14 mouse cellular contexts compared by ENCODE assay signal in the genomic region with DNA sequence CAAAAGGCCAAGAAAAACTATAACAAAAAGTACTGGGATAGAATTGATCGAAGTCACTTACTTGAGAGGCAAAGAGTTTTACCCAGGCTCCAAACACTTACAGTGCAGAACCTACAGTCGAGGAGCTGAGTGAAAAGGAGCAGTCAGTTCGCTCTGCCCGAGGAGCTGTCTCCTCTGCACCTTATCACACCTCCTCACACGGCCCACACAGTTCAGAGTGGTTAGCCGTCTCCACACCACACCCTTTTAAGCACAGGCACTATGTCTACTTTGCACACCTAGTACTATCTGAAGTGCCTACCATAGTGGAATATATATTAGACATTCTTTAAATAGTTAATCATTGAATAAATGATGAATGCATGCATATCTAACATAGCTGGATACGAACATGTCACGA. TPM values are rescaled to one million over a fixed set of nuclear protein-coding genes. Genes with fewer than 3 reads are reported as not detected.
DNase-seq lines count a peak whose midpoint lies in the region; ATAC-seq and TF ChIP-seq lines count a peak whose summit lies in the region.
"Had no signal": no experiment of that assay in that cellular context is flagged by ENCODE, and none has a peak within 500 bp of the region (broad histone marks: within the 10 kb centered on the region; RNA-seq: fewer than 3 reads in every experiment).

No protein-coding gene starts in this region.

- no peaks in the 10 kb centered on the region for H3K36me3 ChIP-seq in lung, embryonic 14.5 days (ENCODE audit: insufficient read depth)
- H3K36me3 ChIP-seq in intestine, embryonic 16.5 days (ENCODE audit: control insufficient read depth, insufficient read depth, low read length), result no peaks in the 10 kb centered on the region
- no peaks in the 10 kb centered on the region for H3K36me3 ChIP-seq in midbrain, embryonic 15.5 days (replicated peaks)
- H3K36me3 ChIP-seq: hindbrain, embryonic 12.5 days had no signal

- TF ChIP-seq CTCF in lung, embryonic 14.5 days (IDR thresholded peaks at IDR 0.05; ENCODE audit: low read depth), result no peak

- H3K9me3 ChIP-seq in lung, embryonic 14.5 days (ENCODE audit: low read depth, low read length), result no peaks in the 10 kb centered on the region
- H3K9me3 ChIP-seq in intestine, embryonic 16.5 days (ENCODE audit: control insufficient read depth, low read length), result no peaks in the 10 kb centered on the region
- no peaks in the 10 kb centered on the region for H3K9me3 ChIP-seq in midbrain, embryonic 15.5 days
- H3K9me3 ChIP-seq: hindbrain, embryonic 12.5 days had no signal

- DNase-seq in lung, embryonic 14.5 days, result no peak
- DNase-seq in lung, postnatal 36 days, result no peak
- peak; percentile 84 for DNase-seq in c-Kit-negative CD71-positive TER-119-positive erythroid progenitor cells, embryonic 14.5 days (ENCODE audit: low read depth, low spot score)
- no peak for DNase-seq in cerebellum, postnatal 25 days
- no peak for DNase-seq in gastrocnemius, postnatal 4 days (ENCODE audit: low spot score in 2 of 2)
- DNase-seq: adrenal gland, adult 2 months; kidney, adult 18-20 months had no signal

- H3K27ac ChIP-seq in lung, embryonic 14.5 days (ENCODE audit: low read depth), result no peak overlapping the region; the same call in 1 of the 2 replicates
- no peak overlapping the region for H3K27ac ChIP-seq in intestine, embryonic 16.5 days (ENCODE audit: low read length)
- H3K27ac ChIP-seq in midbrain, embryonic 15.5 days, result no peak overlapping the region
- H3K27ac ChIP-seq: hindbrain, embryonic 12.5 days; left cerebral cortex, adult 2 months had no signal

- H3K9ac ChIP-seq in lung, embryonic 14.5 days, result no peak overlapping the region
- H3K9ac ChIP-seq in intestine, embryonic 16.5 days (ENCODE audit: low read depth, low read length), result no peak overlapping the region
- H3K9ac ChIP-seq in midbrain, embryonic 15.5 days, result no peak overlapping the region
- H3K9ac ChIP-seq: hindbrain, embryonic 12.5 days had no signal

- H3K27me3 ChIP-seq in lung, embryonic 14.5 days (ENCODE audit: insufficient read depth, low read length), result no peaks in the 10 kb centered on the region
- no peaks in the 10 kb centered on the region for H3K27me3 ChIP-seq in intestine, embryonic 16.5 days (replicated peaks; ENCODE audit: control insufficient read depth, insufficient read depth, low read length)
- no peaks in the 10 kb centered on the region for H3K27me3 ChIP-seq in midbrain, embryonic 15.5 days (replicated peaks)
- H3K27me3 ChIP-seq: hindbrain, embryonic 12.5 days had no signal

- ATAC-seq in lung, embryonic 14.5 days (ENCODE audit: insufficient read depth), result peak; percentile 79
- peak; percentile 82 for ATAC-seq in intestine, embryonic 16.5 days
- ATAC-seq in megakaryocyte-erythroid progenitor cell, adult 5-6 weeks (replicated peaks; ENCODE audit: low FRiP score, low TSS enrichment, poor library complexity, severe bottlenecking), result peak; percentile 94
- no peak for ATAC-seq in midbrain, embryonic 15.5 days (replicated peaks)
- ATAC-seq: CD4-positive, CD25-positive, alpha-beta regulatory T cell, adult 4 months had no signal

- no peak overlapping the region for H3K4me3 ChIP-seq in lung, embryonic 14.5 days (ENCODE audit: low read depth, low read length)
- no peak overlapping the region for H3K4me3 ChIP-seq in intestine, embryonic 16.5 days (ENCODE audit: low read length)
- H3K4me3 ChIP-seq in midbrain, embryonic 15.5 days, result no peak overlapping the region
- H3K4me3 ChIP-seq: hindbrain, embryonic 12.5 days; left cerebral cortex, adult 2 months had no signal

- H3K4me2 ChIP-seq in lung, embryonic 14.5 days, result no peak overlapping the region
- no peak overlapping the region for H3K4me2 ChIP-seq in intestine, embryonic 16.5 days (ENCODE audit: low read depth, low read length)
- H3K4me2 ChIP-seq in midbrain, embryonic 15.5 days, result no peak overlapping the region
- H3K4me2 ChIP-seq: hindbrain, embryonic 12.5 days had no signal

- H3K4me1 ChIP-seq in lung, embryonic 14.5 days (ENCODE audit: insufficient read depth), result peaks cover 3% of the 10 kb centered on the region; the same call in 1 of the 2 replicates
- peaks cover 3% of the 10 kb centered on the region; the same call in 1 of the 2 replicates for H3K4me1 ChIP-seq in intestine, embryonic 16.5 days (ENCODE audit: control insufficient read depth, insufficient read depth, low read length)
- H3K4me1 ChIP-seq in midbrain, embryonic 15.5 days, result no peaks in the 10 kb centered on the region
- H3K4me1 ChIP-seq: hindbrain, embryonic 12.5 days had no signal

- WGBS in lung, embryonic 14.5 days, result 48% methylated on average over 8 of the region's 8 CpGs
- WGBS in intestine, embryonic 16.5 days, result 63% methylated on average over 8 of the region's 8 CpGs
- WGBS in midbrain, embryonic 15.5 days, result 82% methylated on average over 8 of the region's 8 CpGs

RNA-seq across cellular contexts. Expression of gene Asb17, which starts 8.3 kb away (rescaled TPM):
- 0.09 TPM in 1 of 2 replicates, not detected in the other for polyA plus RNA-seq in lung, embryonic 14.5 days (2014; fragmentation: Nextera tagmentation; extraction: Ambion mirVana)
- 0.05 TPM in 1 of 2 replicates, not detected in the other for polyA plus RNA-seq in intestine, embryonic 16.5 days (2015; fragmentation: Nextera tagmentation; extraction: Ambion mirVana)
- 11.2 and 12.2 TPM in 2 replicates for total RNA-seq in megakaryocyte-erythroid progenitor cell, adult 5-6 weeks (2014; fragmentation: Nextera tagmentation)
- total RNA-seq in megakaryocyte-erythroid progenitor cell, adult 5-6 weeks (2017), result 3.7 and 4.2 TPM in 2 replicates
- total RNA-seq in gastrocnemius, postnatal 4 days (2021), result not detected
- 0.06 and 0.19 TPM in 2 replicates for polyA plus RNA-seq in midbrain, embryonic 15.5 days (2015; fragmentation: Nextera tagmentation; extraction: Ambion mirVana)
- total RNA-seq: adrenal gland, adult 2 months; heart, adult 8-10 months; left cerebral cortex, adult 2 months had no signal
- polyA plus RNA-seq: adrenal gland, adult 2 months; CD4-positive, CD25-positive, alpha-beta regulatory T cell, adult 4 months had no signal

RNA-seq across cellular contexts. Expression of gene Msh4, which starts 53.7 kb away (rescaled TPM):
- 0.17 and 0.26 TPM in 2 replicates for polyA plus RNA-seq in lung, embryonic 14.5 days (2014; fragmentation: Nextera tagmentation; extraction: Ambion mirVana)
- 0.06 and 0.07 TPM in 2 replicates for polyA plus RNA-seq in intestine, embryonic 16.5 days (2015; fragmentation: Nextera tagmentation; extraction: Ambion mirVana)
- 0.17 and 0.49 TPM in 2 replicates for total RNA-seq in megakaryocyte-erythroid progenitor cell, adult 5-6 weeks (2014; fragmentation: Nextera tagmentation)
- total RNA-seq in megakaryocyte-erythroid progenitor cell, adult 5-6 weeks (2017), result not detected in 2 replicates
- under 1 TPM; 0.17 to 0.21 TPM for total RNA-seq in gastrocnemius, postnatal 4 days (2021)
- polyA plus RNA-seq in midbrain, embryonic 15.5 days (2015; fragmentation: Nextera tagmentation; extraction: Ambion mirVana), result 0.17 and 0.22 TPM in 2 replicates
- polyA plus RNA-seq: adrenal gland, adult 2 months; CD4-positive, CD25-positive, alpha-beta regulatory T cell, adult 4 months had no signal
